Mouse (Mus musculus) cortical plate, adult 2 months (tissue): ENCODE measurements around the gene Foxn2.

ENCODE experiments used
- CTCF ChIP-seq: fragments of 200-500 bp; IDR thresholded peaks from 2 replicates; pipeline ENCODE4 v1.5.1; 2011; ENCODE audit warnings: mild to moderate bottlenecking, control low read depth, low read length; ENCODE audit not compliant: insufficient read depth; ENCODE audit errors: extremely low read depth
- POLR2A ChIP-seq: fragments of 200-500 bp; IDR thresholded peaks from 2 replicates; pipeline ENCODE4 v1.6.1; 2011; ENCODE audit warnings: mild to moderate bottlenecking, low read length, control low read depth; ENCODE audit not compliant: insufficient read depth; ENCODE audit errors: extremely low read depth

- no peak for TF ChIP-seq POLR2A
- no peak for TF ChIP-seq CTCF
Observed at GRCm38 (mm10) chr17:88421246-88421645, 19.3 kb upstream of the Foxn2 start.
